Comparison of ENCODE assay signal across 9 mouse cellular contexts in genomic region chr10:31519420-31519819, GRCm38 (mm10).
A peak's percentile ranks its signal among the peaks of the same experiment; 100 is the strongest.
DNase-seq lines count a peak whose midpoint lies in the region; ATAC-seq and TF ChIP-seq lines count a peak whose summit lies in the region.
"Had no signal": no experiment of that assay in that cellular context is flagged by ENCODE, and none has a peak within 500 bp of the region (broad histone marks: within the 10 kb centered on the region; RNA-seq: fewer than 3 reads in every experiment).

No protein-coding gene starts in this region.

- H3K27ac ChIP-seq in liver, postnatal 0 days (ENCODE audit: low read depth) = no peak overlapping the region

- ATAC-seq in liver, postnatal 0 days = peak; percentile 87
- ATAC-seq in CD4-positive, CD25-positive, alpha-beta regulatory T cell, adult 4 months = no peak

- no peak overlapping the region for H3K4me2 ChIP-seq in liver, postnatal 0 days (ENCODE audit: low read depth, low read length)

- no peaks in the 10 kb centered on the region for H3K9me3 ChIP-seq in liver, postnatal 0 days (ENCODE audit: low read length)

- TF ChIP-seq EP300 in liver, postnatal 0 days (IDR thresholded peaks at IDR 0.05; ENCODE audit: low read depth) = no peak

- no peak overlapping the region for H3K9ac ChIP-seq in liver, postnatal 0 days (replicated peaks)

- H3K4me1 ChIP-seq in liver, postnatal 0 days (ENCODE audit: insufficient read depth) = no peaks in the 10 kb centered on the region

- no peaks in the 10 kb centered on the region for H3K36me3 ChIP-seq in liver, postnatal 0 days (replicated peaks; ENCODE audit: insufficient read depth, low read length)

- WGBS in liver, postnatal 0 days (ENCODE audit: insufficient replicate concordance) = 45% methylated on average over 1 of the region's 1 CpGs

- peak; percentile 59 for TF ChIP-seq CTCF in liver, postnatal 0 days (IDR thresholded peaks at IDR 0.05; ENCODE audit: low read depth)

- peak; percentile 38 for DNase-seq in gastrocnemius, adult 18-20 months (ENCODE audit: low spot score)
- DNase-seq in gastrocnemius, postnatal 10 days = no peak
- DNase-seq in urinary bladder, postnatal 14 days (ENCODE audit: low spot score) = peak; percentile 47
- DNase-seq in urinary bladder, adult 2 months (ENCODE audit: low spot score) = no peak
- peak; percentile 53 for DNase-seq in liver, postnatal 0 days
- DNase-seq in left cerebral cortex, postnatal 25 days (ENCODE audit: low spot score in 2 of 2) = no peak
- no peak for DNase-seq in layer of hippocampus, adult 9-10 months (ENCODE audit: low spot score)
- DNase-seq: kidney, adult 8-10 months had no signal

- H3K4me3 ChIP-seq in liver, postnatal 0 days (ENCODE audit: low read depth, low read length) = no peak overlapping the region

- intact Hi-C loops in left cerebral cortex, postnatal 25 days (cut with DNase I) = loop anchor here (5.0 kb wide), 1 partner anchor 88 kb away; the partner anchor contains the start of gene Rnf217

- H3K27me3 ChIP-seq in liver, postnatal 0 days (ENCODE audit: insufficient read depth, low read length) = no peaks in the 10 kb centered on the region

Comparison
In these comparisons a context has a peak if more than half of its experiments do, and no peak if none do; other contexts are left out.
1. DNase-seq: peak in gastrocnemius, adult 18-20 months (single experiment), urinary bladder, postnatal 14 days (single experiment) and liver, postnatal 0 days (single experiment); none in gastrocnemius, postnatal 10 days (single experiment), urinary bladder, adult 2 months (single experiment), left cerebral cortex, postnatal 25 days (0 of 2) and layer of hippocampus, adult 9-10 months (single experiment).